Mouse (Mus musculus): ENCODE data around the gene Fam43b. TPM values are rescaled to one million over a fixed set of nuclear protein-coding genes. Genes with fewer than 3 reads are reported as not detected.

Gene Fam43b
- polyA plus RNA-seq, 1 experiment from 2014 or later: 0.06 TPM

GRCm38 (mm10) chr4:138417882-138418281 lies 21.6 kb upstream of the Fam43b start:
- H3K27ac ChIP-seq (ENCODE audit: poor library complexity, severe bottlenecking): no peak overlapping the region
- H3K9me3 ChIP-seq (replicated peaks): peaks cover 5% of the 10 kb centered on the region; the same call in 1 of the 2 replicates
- WGBS: 79% methylated on average over 4 of the region's 4 CpGs
- H3K4me1 ChIP-seq (replicated peaks): peaks cover 7% of the 10 kb centered on the region
- H3K9ac ChIP-seq: no peak overlapping the region
- no peak overlapping the region for H3K4me2 ChIP-seq
- H3K4me3 ChIP-seq: no peak overlapping the region
- no peaks in the 10 kb centered on the region for H3K36me3 ChIP-seq
- ATAC-seq (ENCODE audit: insufficient number of reproducible peaks, low FRiP score): no peak
- peaks cover 46% of the 10 kb centered on the region for H3K27me3 ChIP-seq (replicated peaks)

- Histone ChIP-seq H3K9ac (no peak overlapping the region), H3K4me1 (replicated peaks) (peaks cover 7% of the 10 kb centered on the region), H3K4me3 (no peak overlapping the region), H3K4me2 (no peak overlapping the region), H3K9me3 (replicated peaks) (no peaks in the 10 kb centered on the region; the same call in 1 of the 2 replicates), H3K27ac (ENCODE audit: poor library complexity, severe bottlenecking) (no peak overlapping the region), H3K36me3 (no peaks in the 10 kb centered on the region), H3K27me3 (replicated peaks) (peaks cover 52% of the 10 kb centered on the region)
- 69% methylated on average over 5 of the region's 5 CpGs for WGBS
- ATAC-seq (ENCODE audit: insufficient number of reproducible peaks, low FRiP score): no peak
Observed at GRCm38 (mm10) chr4:138416414-138416813, 20.1 kb upstream of the Fam43b start.

- H3K9me3 ChIP-seq (replicated peaks): no peaks in the 10 kb centered on the region; the same call in 1 of the 2 replicates
- WGBS: 74% methylated on average over 3 of the region's 3 CpGs
- H3K36me3 ChIP-seq: no peaks in the 10 kb centered on the region
- no peak overlapping the region for H3K4me2 ChIP-seq
- no peak overlapping the region for H3K4me3 ChIP-seq
- H3K4me1 ChIP-seq (replicated peaks): peaks cover 7% of the 10 kb centered on the region
- no peak overlapping the region for H3K27ac ChIP-seq (ENCODE audit: poor library complexity, severe bottlenecking)
- H3K27me3 ChIP-seq (replicated peaks): peaks cover 50% of the 10 kb centered on the region
- no peak for ATAC-seq (ENCODE audit: insufficient number of reproducible peaks, low FRiP score)
- H3K9ac ChIP-seq: no peak overlapping the region
Observed at GRCm38 (mm10) chr4:138415991-138416390, 19.7 kb upstream of the Fam43b start.

GRCm38 (mm10) chr4:138414725-138415124 lies 18.4 kb upstream of the Fam43b start:
- Histone ChIP-seq H3K27ac (ENCODE audit: poor library complexity, severe bottlenecking) (no peak overlapping the region), H3K4me3 (no peak overlapping the region), H3K36me3 (no peaks in the 10 kb centered on the region), H3K27me3 (replicated peaks) (peaks cover 49% of the 10 kb centered on the region), H3K9ac (peak overlapping the region; percentile 6; the same call in 1 of the 2 replicates), H3K9me3 (replicated peaks) (no peaks in the 10 kb centered on the region; the same call in 1 of the 2 replicates), H3K4me1 (replicated peaks) (peaks cover 7% of the 10 kb centered on the region), H3K4me2 (peak overlapping the region; percentile 21; the same call in 1 of the 2 replicates)
- ATAC-seq (ENCODE audit: insufficient number of reproducible peaks, low FRiP score): no peak
- 9% methylated on average over 5 of the region's 6 CpGs for WGBS

- H3K4me2 ChIP-seq: no peak overlapping the region
- no peaks in the 10 kb centered on the region for H3K36me3 ChIP-seq
- ATAC-seq (ENCODE audit: insufficient number of reproducible peaks, low FRiP score): no peak
- no peak overlapping the region for H3K9ac ChIP-seq
- no peaks in the 10 kb centered on the region for H3K9me3 ChIP-seq (replicated peaks)
- peaks cover 7% of the 10 kb centered on the region for H3K4me1 ChIP-seq (replicated peaks)
- 44% methylated on average over 7 of the region's 7 CpGs for WGBS
- H3K4me3 ChIP-seq: no peak overlapping the region
- no peak overlapping the region for H3K27ac ChIP-seq (ENCODE audit: poor library complexity, severe bottlenecking)
- peaks cover 35% of the 10 kb centered on the region for H3K27me3 ChIP-seq (replicated peaks)
Observed at GRCm38 (mm10) chr4:138411504-138412121, 15.3 kb upstream of the Fam43b start.

- ATAC-seq (ENCODE audit: insufficient number of reproducible peaks, low FRiP score): no peak
- no peak overlapping the region for H3K9ac ChIP-seq
- WGBS: 13% methylated on average over 5 of the region's 5 CpGs
Observed at GRCm38 (mm10) chr4:138411011-138411410, 14.7 kb upstream of the Fam43b start.

GRCm38 (mm10) chr4:138407479-138408194 lies 11.3 kb upstream of the Fam43b start:
- 62% methylated on average over 12 of the region's 13 CpGs for WGBS
- no peaks in the 10 kb centered on the region for H3K4me1 ChIP-seq (replicated peaks)
- H3K4me2 ChIP-seq: no peak overlapping the region
- H3K9ac ChIP-seq: no peak overlapping the region
- ATAC-seq (ENCODE audit: insufficient number of reproducible peaks, low FRiP score): no peak
- H3K4me3 ChIP-seq: no peak overlapping the region
- H3K9me3 ChIP-seq (replicated peaks): no peaks in the 10 kb centered on the region
- peaks cover 44% of the 10 kb centered on the region for H3K27me3 ChIP-seq (replicated peaks)
- no peaks in the 10 kb centered on the region for H3K36me3 ChIP-seq
- H3K27ac ChIP-seq (ENCODE audit: poor library complexity, severe bottlenecking): no peak overlapping the region

More at GRCm38 (mm10) chr4:138411011-138411410, 14.7 kb upstream of the Fam43b start:
- Histone ChIP-seq H3K4me1 (replicated peaks) (peaks cover 7% of the 10 kb centered on the region), H3K9me3 (replicated peaks) (no peaks in the 10 kb centered on the region), H3K36me3 (no peaks in the 10 kb centered on the region), H3K27me3 (replicated peaks) (peaks cover 41% of the 10 kb centered on the region), H3K27ac (ENCODE audit: poor library complexity, severe bottlenecking) (no peak overlapping the region), H3K4me2 (no peak overlapping the region), H3K4me3 (no peak overlapping the region)

GRCm38 (mm10) chr4:138404806-138405205 lies 8.5 kb upstream of the Fam43b start:
- no peak for ATAC-seq (ENCODE audit: insufficient number of reproducible peaks, low FRiP score)
- Histone ChIP-seq H3K9me3 (replicated peaks) (no peaks in the 10 kb centered on the region), H3K4me1 (replicated peaks) (no peaks in the 10 kb centered on the region), H3K9ac (no peak overlapping the region), H3K27ac (ENCODE audit: poor library complexity, severe bottlenecking) (no peak overlapping the region), H3K4me2 (no peak overlapping the region), H3K4me3 (no peak overlapping the region), H3K36me3 (no peaks in the 10 kb centered on the region), H3K27me3 (replicated peaks) (peaks cover 28% of the 10 kb centered on the region)
- WGBS: 2% methylated on average over 2 of the region's 2 CpGs

GRCm38 (mm10) chr4:138396711-138397110 lies 383 bp upstream of the Fam43b start:
- Histone ChIP-seq H3K4me2 (peak overlapping the region; percentile 68), H3K4me3 (peak overlapping the region; percentile 41), H3K27ac (ENCODE audit: poor library complexity, severe bottlenecking) (no peak overlapping the region), H3K36me3 (no peaks in the 10 kb centered on the region), H3K4me1 (replicated peaks) (peaks cover 25% of the 10 kb centered on the region), H3K9ac (no peak overlapping the region), H3K27me3 (replicated peaks) (peaks cover 90% of the 10 kb centered on the region), H3K9me3 (replicated peaks) (no peaks in the 10 kb centered on the region)
- no peak for ATAC-seq (ENCODE audit: insufficient number of reproducible peaks, low FRiP score)
- WGBS: 6% methylated on average over 8 of the region's 8 CpGs

GRCm38 (mm10) chr4:138395087-138395970 lies 999 bp downstream of the Fam43b start:
- Histone ChIP-seq H3K9me3 (replicated peaks) (no peaks in the 10 kb centered on the region), H3K27me3 (replicated peaks) (peaks cover 95% of the 10 kb centered on the region), H3K27ac (ENCODE audit: poor library complexity, severe bottlenecking) (no peak overlapping the region), H3K4me1 (replicated peaks) (peaks cover 25% of the 10 kb centered on the region), H3K4me3 (peak overlapping the region; percentile 41), H3K36me3 (no peaks in the 10 kb centered on the region), H3K9ac (peak overlapping the region; percentile 26; the same call in 1 of the 2 replicates), H3K4me2 (peak overlapping the region; percentile 68)
- WGBS: under 1% methylated on average over 102 of the region's 103 CpGs
- ATAC-seq (ENCODE audit: insufficient number of reproducible peaks, low FRiP score): no peak

GRCm38 (mm10) chr4:138393703-138394102 lies 2.6 kb downstream of the Fam43b start:
- H3K4me3 ChIP-seq: no peak overlapping the region
- peaks cover 93% of the 10 kb centered on the region for H3K27me3 ChIP-seq (replicated peaks)
- no peak for ATAC-seq (ENCODE audit: insufficient number of reproducible peaks, low FRiP score)
- H3K27ac ChIP-seq (ENCODE audit: poor library complexity, severe bottlenecking): no peak overlapping the region
- no peaks in the 10 kb centered on the region for H3K36me3 ChIP-seq
- WGBS: 53% methylated on average over 7 of the region's 7 CpGs
- H3K9ac ChIP-seq: no peak overlapping the region
- peaks cover 25% of the 10 kb centered on the region for H3K4me1 ChIP-seq (replicated peaks)
- no peaks in the 10 kb centered on the region for H3K9me3 ChIP-seq (replicated peaks)
- no peak overlapping the region for H3K4me2 ChIP-seq
